Mouse (Mus musculus) C2C12 (cell line): ENCODE results near the gene 1700001P01Rik. TPM values are rescaled to one million over a fixed set of nuclear protein-coding genes. Genes with fewer than 3 reads are reported as not detected.

Source experiments
- H3K27me3 ChIP-seq: one replicate; pipeline ENCODE4 v1.6.1; 2011; ENCODE audit not compliant: control insufficient read depth, insufficient read depth, insufficient read length
- H3K36me3 ChIP-seq: one replicate; pipeline ENCODE4 v1.6.1; 2011; ENCODE audit not compliant: control insufficient read depth, insufficient read depth
- H3K4me3 ChIP-seq: one replicate; pipeline ENCODE4 v1.5.1; 2011; ENCODE audit warnings: mild to moderate bottlenecking, control low read depth; ENCODE audit not compliant: poor library complexity, insufficient read depth, severe bottlenecking
- H3K79me2 ChIP-seq: one replicate; pipeline ENCODE4 v1.6.1; 2011; ENCODE audit not compliant: control insufficient read depth, insufficient read depth
- H3K79me3 ChIP-seq: one replicate; pipeline ENCODE4 v1.6.1; 2011; ENCODE audit warnings: low read depth, control low read depth
- H3ac ChIP-seq: one replicate; pipeline ENCODE3; 2011; ENCODE audit warnings: low read depth; ENCODE audit not compliant: control insufficient read depth, insufficient read length
- CEBPB ChIP-seq: IDR thresholded peaks from one replicate; pipeline ENCODE4 v1.6.1; 2011; ENCODE audit warnings: low read depth, mild to moderate bottlenecking, control low read depth, moderate library complexity
- CTCF ChIP-seq: IDR thresholded peaks from one replicate; pipeline ENCODE4 v1.5.1; 2011; ENCODE audit not compliant: control insufficient read depth, insufficient read depth, insufficient read length
- FOSL1 ChIP-seq: IDR thresholded peaks from one replicate; pipeline ENCODE4 v1.8.0; 2011; ENCODE audit warnings: mild to moderate bottlenecking, low read length; ENCODE audit not compliant: poor library complexity, insufficient read depth, severe bottlenecking
- MAX ChIP-seq: IDR thresholded peaks from one replicate; pipeline ENCODE4 v1.6.1; 2011; ENCODE audit warnings: mild to moderate bottlenecking, control low read depth
- MYOD1 ChIP-seq: IDR thresholded peaks from one replicate; pipeline ENCODE4 v1.6.1; 2011; ENCODE audit warnings: low read depth; ENCODE audit not compliant: control insufficient read depth, insufficient read length
- MYOG ChIP-seq: IDR thresholded peaks from one replicate; pipeline ENCODE4 v1.6.1; 2011; ENCODE audit not compliant: control insufficient read depth, insufficient read length; ENCODE audit errors: extremely low read depth
- USF1 ChIP-seq: IDR thresholded peaks from one replicate; pipeline ENCODE4 v1.6.1; 2011; ENCODE audit warnings: low read depth, mild to moderate bottlenecking, control low read depth, moderate library complexity
- polyA plus RNA-seq: library from polyadenylated mRNA; unstranded; fragments of >200 nt; fragmentation: generic; extraction: Trizol; gene quantifications from one replicate; pipeline ENCODE4 v1.2.1, GENCODE M21; 2012; ENCODE audit warnings: missing spikeins

Gene 1700001P01Rik
- polyA plus RNA-seq, 1 experiment, result 0.14 TPM

GRCm38 (mm10) chr11:97812491-97812921, 36.8 kb upstream of the 1700001P01Rik start:
- peaks cover 90% of the 10 kb centered on the region for H3K79me3 ChIP-seq
- H3K4me3 ChIP-seq, result no peak overlapping the region
- H3K27me3 ChIP-seq, result no peaks in the 10 kb centered on the region
- TF ChIP-seq USF1 (no peak), MAX (no peak), CEBPB (no peak), FOSL1 (no peak), CTCF (no peak)
- peaks cover 97% of the 10 kb centered on the region for H3K36me3 ChIP-seq
- H3ac ChIP-seq, result no peak overlapping the region
- peaks cover 100% of the 10 kb centered on the region for H3K79me2 ChIP-seq

- Histone ChIP-seq H3K27me3 (no peaks in the 10 kb centered on the region), H3K36me3 (peaks cover 97% of the 10 kb centered on the region), H3K4me3 (no peak overlapping the region), H3K79me2 (peaks cover 100% of the 10 kb centered on the region), H3K79me3 (peaks cover 86% of the 10 kb centered on the region), H3ac (no peak overlapping the region)
- TF ChIP-seq CEBPB (no peak), FOSL1 (no peak), MYOD1 (no peak), MYOG (no peak), USF1 (no peak), MAX (no peak), CTCF (no peak)
These were observed 36.0 kb upstream of the 1700001P01Rik start for GRCm38 (mm10) chr11:97811569-97812362.

- peaks cover 91% of the 10 kb centered on the region for H3K36me3 ChIP-seq
- no peak overlapping the region for H3ac ChIP-seq
- H3K79me2 ChIP-seq, result peaks cover 100% of the 10 kb centered on the region
- TF ChIP-seq CTCF, result no peak
- H3K27me3 ChIP-seq, result no peaks in the 10 kb centered on the region
- H3K79me3 ChIP-seq, result peaks cover 88% of the 10 kb centered on the region
- no peak overlapping the region for H3K4me3 ChIP-seq
These were observed 35.3 kb upstream of the 1700001P01Rik start for GRCm38 (mm10) chr11:97810970-97811369.

GRCm38 (mm10) chr11:97810356-97810755, 34.6 kb upstream of the 1700001P01Rik start:
- no peak overlapping the region for H3ac ChIP-seq
- H3K27me3 ChIP-seq, result no peaks in the 10 kb centered on the region
- H3K79me2 ChIP-seq, result peaks cover 100% of the 10 kb centered on the region
- H3K36me3 ChIP-seq, result peaks cover 85% of the 10 kb centered on the region
- H3K4me3 ChIP-seq, result no peak overlapping the region
- TF ChIP-seq MYOG (no peak), FOSL1 (no peak), CTCF (no peak), MYOD1 (no peak), USF1 (no peak)
- H3K79me3 ChIP-seq, result peaks cover 88% of the 10 kb centered on the region

- H3K79me2 ChIP-seq, result peaks cover 100% of the 10 kb centered on the region
- H3K36me3 ChIP-seq, result peaks cover 77% of the 10 kb centered on the region
- no peak overlapping the region for H3ac ChIP-seq
- H3K27me3 ChIP-seq, result no peaks in the 10 kb centered on the region
- TF ChIP-seq FOSL1, result no peak
- TF ChIP-seq MAX, result no peak
- TF ChIP-seq MYOG, result no peak
- H3K4me3 ChIP-seq, result no peak overlapping the region
- H3K79me3 ChIP-seq, result peaks cover 87% of the 10 kb centered on the region
These were observed 33.8 kb upstream of the 1700001P01Rik start for GRCm38 (mm10) chr11:97809235-97810121.

- TF ChIP-seq USF1 (no peak), CTCF (no peak), FOSL1 (no peak), MYOD1 (no peak), MYOG (no peak), CEBPB (no peak), MAX (no peak)
- H3K27me3 ChIP-seq, result no peaks in the 10 kb centered on the region
- peaks cover 100% of the 10 kb centered on the region for H3K79me2 ChIP-seq
- peaks cover 71% of the 10 kb centered on the region for H3K36me3 ChIP-seq
- H3K4me3 ChIP-seq, result no peak overlapping the region
- H3K79me3 ChIP-seq, result peaks cover 88% of the 10 kb centered on the region
- H3ac ChIP-seq, result no peak overlapping the region
These were observed 33.0 kb upstream of the 1700001P01Rik start for GRCm38 (mm10) chr11:97808621-97809234.
